In genomic region chr2:30865426-30865825, GRCm38 (mm10) we compare ENCODE assay signal across 12 mouse cellular contexts. TPM values are rescaled to one million over a fixed set of nuclear protein-coding genes. Genes with fewer than 3 reads are reported as not detected.
DNase-seq lines count a peak whose midpoint lies in the region; ATAC-seq lines count a peak whose summit lies in the region.
"Had no signal": no experiment of that assay in that cellular context is flagged by ENCODE, and none has a peak within 500 bp of the region (broad histone marks: within the 10 kb centered on the region; RNA-seq: fewer than 3 reads in every experiment).

No protein-coding gene starts in this region.

- peak overlapping the region; percentile 66 for H3K4me2 ChIP-seq in heart, embryonic 12.5 days
- H3K4me2 ChIP-seq in midbrain, embryonic 15.5 days: no peak overlapping the region
- H3K4me2 ChIP-seq in intestine, embryonic 16.5 days (ENCODE audit: low read depth, low read length): peak overlapping the region; percentile 55; the same call in 1 of the 2 replicates
- H3K4me2 ChIP-seq in stomach, embryonic 15.5 days: peak overlapping the region; percentile 73

- 0 out of 2 replicates have a peak, but pooled peaks cover 3% of the 10 kb centered on the region for H3K27me3 ChIP-seq in heart, embryonic 12.5 days (replicated peaks)
- peaks cover 35% of the 10 kb centered on the region for H3K27me3 ChIP-seq in midbrain, embryonic 10.5 days (ENCODE audit: low read depth, poor library complexity, severe bottlenecking)
- peaks cover 2% of the 10 kb centered on the region; the same call in 1 of the 2 replicates for H3K27me3 ChIP-seq in midbrain, embryonic 15.5 days (replicated peaks)
- H3K27me3 ChIP-seq in intestine, embryonic 16.5 days (replicated peaks; ENCODE audit: control insufficient read depth, insufficient read depth, low read length): peaks cover 8% of the 10 kb centered on the region; the same call in 1 of the 2 replicates
- peaks cover 18% of the 10 kb centered on the region for H3K27me3 ChIP-seq in stomach, embryonic 15.5 days (replicated peaks)

- H3K9me3 ChIP-seq in heart, embryonic 12.5 days (replicated peaks): no peaks in the 10 kb centered on the region
- no peaks in the 10 kb centered on the region for H3K9me3 ChIP-seq in midbrain, embryonic 10.5 days (replicated peaks)
- H3K9me3 ChIP-seq in midbrain, embryonic 15.5 days: no peaks in the 10 kb centered on the region
- H3K9me3 ChIP-seq in intestine, embryonic 16.5 days (ENCODE audit: control insufficient read depth, low read length): no peaks in the 10 kb centered on the region
- no peaks in the 10 kb centered on the region for H3K9me3 ChIP-seq in stomach, embryonic 15.5 days

- ATAC-seq in heart, embryonic 12.5 days (ENCODE audit: insufficient number of reproducible peaks, low FRiP score): no peak
- ATAC-seq in midbrain, embryonic 15.5 days (replicated peaks): no peak
- no peak for ATAC-seq in intestine, embryonic 16.5 days
- no peak for ATAC-seq in stomach, embryonic 15.5 days (ENCODE audit: insufficient read depth, low FRiP score, low read depth)

- peaks cover 47% of the 10 kb centered on the region for H3K4me1 ChIP-seq in heart, embryonic 12.5 days (replicated peaks)
- H3K4me1 ChIP-seq in midbrain, embryonic 10.5 days: peaks cover 26% of the 10 kb centered on the region
- H3K4me1 ChIP-seq in midbrain, embryonic 15.5 days: no peaks in the 10 kb centered on the region
- peaks cover 7% of the 10 kb centered on the region; the same call in 1 of the 2 replicates for H3K4me1 ChIP-seq in intestine, embryonic 16.5 days (ENCODE audit: control insufficient read depth, insufficient read depth, low read length)
- peaks cover 14% of the 10 kb centered on the region for H3K4me1 ChIP-seq in stomach, embryonic 15.5 days

- no peak overlapping the region for H3K27ac ChIP-seq in heart, embryonic 12.5 days (ENCODE audit: poor library complexity, severe bottlenecking)
- peak overlapping the region; percentile 75; the same call in 1 of the 2 replicates for H3K27ac ChIP-seq in midbrain, embryonic 10.5 days (replicated peaks)
- no peak overlapping the region for H3K27ac ChIP-seq in midbrain, embryonic 15.5 days
- H3K27ac ChIP-seq in intestine, embryonic 16.5 days (ENCODE audit: low read length): no peak overlapping the region
- H3K27ac ChIP-seq in stomach, embryonic 15.5 days: no peak overlapping the region
- H3K27ac ChIP-seq: liver, embryonic 14.5 days had no signal

- WGBS in heart, embryonic 12.5 days: 48% methylated on average over 3 of the region's 3 CpGs
- WGBS in midbrain, embryonic 10.5 days: 44% methylated on average over 3 of the region's 3 CpGs
- 58% methylated on average over 3 of the region's 3 CpGs for WGBS in midbrain, embryonic 15.5 days
- WGBS in intestine, embryonic 16.5 days: 58% methylated on average over 3 of the region's 3 CpGs
- 40% methylated on average over 3 of the region's 3 CpGs for WGBS in stomach, embryonic 15.5 days

- 0 out of 2 replicates have a peak, but pooled peaks cover 3% of the 10 kb centered on the region for H3K36me3 ChIP-seq in heart, embryonic 12.5 days
- no peaks in the 10 kb centered on the region for H3K36me3 ChIP-seq in midbrain, embryonic 10.5 days
- H3K36me3 ChIP-seq in midbrain, embryonic 15.5 days (replicated peaks): no peaks in the 10 kb centered on the region
- H3K36me3 ChIP-seq in intestine, embryonic 16.5 days (ENCODE audit: control insufficient read depth, insufficient read depth, low read length): no peaks in the 10 kb centered on the region
- H3K36me3 ChIP-seq in stomach, embryonic 15.5 days: no peaks in the 10 kb centered on the region

- H3K4me3 ChIP-seq in heart, embryonic 12.5 days: no peak overlapping the region
- H3K4me3 ChIP-seq in midbrain, embryonic 10.5 days: peak overlapping the region; percentile 52
- no peak overlapping the region for H3K4me3 ChIP-seq in midbrain, embryonic 15.5 days
- no peak overlapping the region for H3K4me3 ChIP-seq in intestine, embryonic 16.5 days (ENCODE audit: low read length)
- no peak overlapping the region for H3K4me3 ChIP-seq in stomach, embryonic 15.5 days (replicated peaks)
- H3K4me3 ChIP-seq: erythroblast, embryonic 14.5 days had no signal

- no peak overlapping the region for H3K9ac ChIP-seq in heart, embryonic 12.5 days
- no peak overlapping the region for H3K9ac ChIP-seq in midbrain, embryonic 15.5 days
- no peak overlapping the region for H3K9ac ChIP-seq in intestine, embryonic 16.5 days (ENCODE audit: low read depth, low read length)
- H3K9ac ChIP-seq in stomach, embryonic 15.5 days: no peak overlapping the region
- H3K9ac ChIP-seq: liver, embryonic 14.5 days had no signal

- intact Hi-C loops in heart, postnatal 14 days (cut with DNase I): no loop called here

- no peak for DNase-seq in heart, postnatal 14 days
- DNase-seq in midbrain, embryonic 10.5 days (ENCODE audit: low spot score): no peak
- no peak for DNase-seq in layer of hippocampus, adult 11-12 months (ENCODE audit: low spot score)
- DNase-seq in cerebellum, postnatal 25 days: no peak
- DNase-seq: thymus, postnatal 25 days had no signal

RNA-seq across cellular contexts. Expression of gene Prrx2, which starts 30.7 kb away (rescaled TPM):
- 58.8 and 63.9 TPM in 2 replicates for polyA plus RNA-seq in heart, embryonic 12.5 days (2016; fragmentation: Nextera tagmentation; extraction: Ambion mirVana)
- 1 to 10 TPM in 1 of 2 experiments, under 1 TPM in 1; 0.80 to 1.2 TPM for total RNA-seq in heart, postnatal 14 days (2021)
- polyA plus RNA-seq in midbrain, embryonic 10.5 days (2016; fragmentation: Nextera tagmentation; extraction: Ambion mirVana): 22.3 and 29.5 TPM in 2 replicates
- polyA plus RNA-seq in midbrain, embryonic 15.5 days (2015; fragmentation: Nextera tagmentation; extraction: Ambion mirVana): 3.7 and 4.0 TPM in 2 replicates
- polyA plus RNA-seq in intestine, embryonic 16.5 days (2015; fragmentation: Nextera tagmentation; extraction: Ambion mirVana): 1.6 and 1.9 TPM in 2 replicates
- 3.8 and 4.3 TPM in 2 replicates for polyA plus RNA-seq in stomach, embryonic 15.5 days (2015; fragmentation: Nextera tagmentation; extraction: Ambion mirVana)
- total RNA-seq: granulocyte monocyte progenitor cell, adult 5-6 weeks had no signal
- polyA plus RNA-seq: erythroblast, embryonic 14.5 days had no signal

RNA-seq across cellular contexts. Expression of gene Asb6, which starts 35.3 kb away (rescaled TPM):
- polyA plus RNA-seq in heart, embryonic 12.5 days (2016; fragmentation: Nextera tagmentation; extraction: Ambion mirVana): 24.2 and 25.5 TPM in 2 replicates
- 1 to 10 TPM; 7.9 to 9.0 TPM for total RNA-seq in heart, postnatal 14 days (2021)
- polyA plus RNA-seq in midbrain, embryonic 10.5 days (2016; fragmentation: Nextera tagmentation; extraction: Ambion mirVana): 43.9 and 45.8 TPM in 2 replicates
- polyA plus RNA-seq in midbrain, embryonic 15.5 days (2015; fragmentation: Nextera tagmentation; extraction: Ambion mirVana): 44.9 and 47.5 TPM in 2 replicates
- 24.0 and 24.5 TPM in 2 replicates for polyA plus RNA-seq in intestine, embryonic 16.5 days (2015; fragmentation: Nextera tagmentation; extraction: Ambion mirVana)
- polyA plus RNA-seq in stomach, embryonic 15.5 days (2015; fragmentation: Nextera tagmentation; extraction: Ambion mirVana): 29.5 and 30.1 TPM in 2 replicates

RNA-seq across cellular contexts. Expression of gene Ntmt1, which starts 57.8 kb away (rescaled TPM):
- polyA plus RNA-seq in heart, embryonic 12.5 days (2016; fragmentation: Nextera tagmentation; extraction: Ambion mirVana): 77.2 and 78.8 TPM in 2 replicates
- 10 to 100 TPM; 30.0 to 34.5 TPM for total RNA-seq in heart, postnatal 14 days (2021)
- 126 and 127 TPM in 2 replicates for polyA plus RNA-seq in midbrain, embryonic 10.5 days (2016; fragmentation: Nextera tagmentation; extraction: Ambion mirVana)
- 122 and 123 TPM in 2 replicates for polyA plus RNA-seq in midbrain, embryonic 15.5 days (2015; fragmentation: Nextera tagmentation; extraction: Ambion mirVana)
- 76.3 and 87.4 TPM in 2 replicates for polyA plus RNA-seq in intestine, embryonic 16.5 days (2015; fragmentation: Nextera tagmentation; extraction: Ambion mirVana)
- polyA plus RNA-seq in stomach, embryonic 15.5 days (2015; fragmentation: Nextera tagmentation; extraction: Ambion mirVana): 78.8 and 82.3 TPM in 2 replicates
